Mouse (Mus musculus) hindbrain, embryonic 12.5 days (tissue): ENCODE data around the gene Hnrnph2. TPM values are rescaled to one million over a fixed set of nuclear protein-coding genes. Genes with fewer than 3 reads are reported as not detected.

Experiments
- ATAC-seq: fragments of 200-750 bp; cut with Nextera tagmentation; 2 replicates; pipeline ENCODE4 v1.8.0; 2017; ENCODE audit warnings: moderate TSS enrichment; ENCODE audit not compliant: low FRiP score
- H3K27ac ChIP-seq: fragments of 300-500 bp; sonication (generic); 2 replicates; pipeline ENCODE4 v1.5.1; 2016; ENCODE audit warnings: mild to moderate bottlenecking
- H3K27me3 ChIP-seq: fragments of 300-500 bp; sonication (generic); 2 replicates; pipeline ENCODE4 v1.6.1; 2016; ENCODE audit warnings: mild to moderate bottlenecking
- H3K36me3 ChIP-seq: fragments of 300-500 bp; sonication (generic); 2 replicates; pipeline ENCODE4 v1.6.1; 2016; ENCODE audit warnings: mild to moderate bottlenecking
- H3K4me1 ChIP-seq: fragments of 300-500 bp; sonication (generic); 2 replicates; pipeline ENCODE4 v1.6.1; 2016
- H3K4me2 ChIP-seq: fragments of 300-500 bp; sonication (generic); replicated peaks from 2 replicates; pipeline ENCODE4 v1.6.1; 2016; ENCODE audit warnings: mild to moderate bottlenecking
- H3K4me3 ChIP-seq: fragments of 300-500 bp; sonication (generic); 2 replicates; pipeline ENCODE4 v1.5.1; 2016; ENCODE audit warnings: mild to moderate bottlenecking
- H3K9ac ChIP-seq: fragments of 300-500 bp; sonication (generic); 2 replicates; pipeline ENCODE4 v1.6.1; 2016; ENCODE audit warnings: mild to moderate bottlenecking, moderate library complexity
- H3K9me3 ChIP-seq: fragments of 300-500 bp; sonication (generic); replicated peaks from 2 replicates; pipeline ENCODE4 v1.6.1; 2016; ENCODE audit warnings: mild to moderate bottlenecking
- WGBS: fragments of 180-500 bp; shearing (Covaris S2); methylation state at CpG from one replicate; pipeline ENCODE4 v1.1.7; 2016; 5-methylcytosine and 5-hydroxymethylcytosine counted together
- polyA plus RNA-seq: library from polyadenylated mRNA; unstranded; fragments of >200 nt; fragmentation: Nextera tagmentation; extraction: Ambion mirVana; gene quantifications from 2 replicates; pipeline ENCODE4 v1.2.1, GENCODE M21; 2016

Hnrnph2 gene
- polyA plus RNA-seq: 177 and 186 TPM in 2 replicates

- 21% methylated on average over 33 of the region's 33 CpGs for WGBS
- peak within 1 kb of the TSS; percentile 90 for H3K27ac ChIP-seq
- no peaks in the 10 kb centered on the region for H3K9me3 ChIP-seq
- no peaks in the 10 kb centered on the region for H3K36me3 ChIP-seq
- H3K9ac ChIP-seq: peak within 1 kb of the TSS; percentile 59
- peak within 1 kb of the TSS; percentile 55 for H3K4me2 ChIP-seq
- ATAC-seq: peak; percentile 98
- H3K4me1 ChIP-seq: peaks cover 3% of the 10 kb centered on the region; the same call in 1 of the 2 replicates
- H3K27me3 ChIP-seq: no peaks in the 10 kb centered on the region
- H3K4me3 ChIP-seq: peak within 1 kb of the TSS; percentile 49
Measured at GRCm38 (mm10) chrX:134600659-134601379, at the start of gene Hnrnph2, which contains the start of gene Gla. Gene Hnrnph2, plus strand, starts transcription at chrX:134601179. Gene Gla, minus strand, starts transcription at chrX:134601125.

- no peaks in the 10 kb centered on the region for H3K4me1 ChIP-seq
- no peak overlapping the region for H3K9ac ChIP-seq
- ATAC-seq: no peak
- H3K4me3 ChIP-seq: no peak overlapping the region
- H3K27ac ChIP-seq: no peak overlapping the region
- no peaks in the 10 kb centered on the region for H3K27me3 ChIP-seq
- no peaks in the 10 kb centered on the region for H3K36me3 ChIP-seq
- 84% methylated on average over 4 of the region's 4 CpGs for WGBS
- H3K4me2 ChIP-seq: no peak overlapping the region
- H3K9me3 ChIP-seq: no peaks in the 10 kb centered on the region
Measured at GRCm38 (mm10) chrX:134553326-134553725, 47.7 kb upstream of the Hnrnph2 start.

DNA sequence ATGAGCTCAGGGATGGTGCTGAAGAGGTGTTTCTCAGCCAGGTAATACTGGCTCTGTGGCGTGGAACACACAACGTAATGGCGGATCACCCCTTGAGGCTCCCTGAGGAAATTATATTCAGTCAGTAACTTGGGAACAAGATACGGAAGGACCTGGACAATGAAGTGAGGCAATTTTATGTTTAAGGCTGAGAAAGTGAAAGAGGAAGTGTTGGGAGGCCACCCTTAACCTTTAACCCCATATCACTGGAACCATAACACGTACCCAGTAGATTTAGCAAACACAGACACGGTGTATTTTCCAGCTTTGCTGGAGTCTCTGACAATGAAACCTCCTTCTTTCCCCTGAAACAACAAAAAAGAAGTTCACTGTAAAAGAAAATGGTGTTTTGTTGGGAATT is 46.6 kb upstream of the Hnrnph2 start:
- Histone ChIP-seq H3K4me3 (no peak overlapping the region), H3K36me3 (no peaks in the 10 kb centered on the region), H3K27me3 (no peaks in the 10 kb centered on the region), H3K9me3 (no peaks in the 10 kb centered on the region), H3K27ac (no peak overlapping the region), H3K4me1 (no peaks in the 10 kb centered on the region), H3K4me2 (no peak overlapping the region), H3K9ac (no peak overlapping the region)
- 78% methylated on average over 6 of the region's 6 CpGs for WGBS
- no peak for ATAC-seq

DNA sequence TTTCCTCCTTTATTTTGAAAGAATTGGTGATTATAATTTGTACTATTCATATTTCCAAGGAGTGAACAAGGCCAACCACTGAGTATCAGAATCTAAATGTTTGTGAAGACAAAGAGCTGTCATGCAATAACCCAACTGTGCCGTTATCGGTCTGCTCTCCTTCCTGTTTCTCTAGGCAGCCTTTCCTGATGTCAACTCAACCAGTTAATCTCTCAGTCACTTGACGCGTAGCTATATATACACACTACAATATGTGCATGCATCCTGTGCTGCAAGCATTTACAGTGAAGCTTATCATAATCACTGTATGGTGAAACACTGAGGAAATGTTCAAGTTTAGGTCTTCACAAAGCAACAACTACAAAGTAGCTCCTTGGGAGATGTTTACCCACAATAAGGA is 36.7 kb upstream of the Hnrnph2 start:
- H3K4me3 ChIP-seq: no peak overlapping the region
- no peaks in the 10 kb centered on the region for H3K4me1 ChIP-seq
- H3K9ac ChIP-seq: no peak overlapping the region
- no peaks in the 10 kb centered on the region for H3K27me3 ChIP-seq
- H3K36me3 ChIP-seq: no peaks in the 10 kb centered on the region
- no peak overlapping the region for H3K4me2 ChIP-seq
- H3K27ac ChIP-seq: no peak overlapping the region
- 89% methylated on average over 4 of the region's 4 CpGs for WGBS
- H3K9me3 ChIP-seq: no peaks in the 10 kb centered on the region
- ATAC-seq: no peak

DNA sequence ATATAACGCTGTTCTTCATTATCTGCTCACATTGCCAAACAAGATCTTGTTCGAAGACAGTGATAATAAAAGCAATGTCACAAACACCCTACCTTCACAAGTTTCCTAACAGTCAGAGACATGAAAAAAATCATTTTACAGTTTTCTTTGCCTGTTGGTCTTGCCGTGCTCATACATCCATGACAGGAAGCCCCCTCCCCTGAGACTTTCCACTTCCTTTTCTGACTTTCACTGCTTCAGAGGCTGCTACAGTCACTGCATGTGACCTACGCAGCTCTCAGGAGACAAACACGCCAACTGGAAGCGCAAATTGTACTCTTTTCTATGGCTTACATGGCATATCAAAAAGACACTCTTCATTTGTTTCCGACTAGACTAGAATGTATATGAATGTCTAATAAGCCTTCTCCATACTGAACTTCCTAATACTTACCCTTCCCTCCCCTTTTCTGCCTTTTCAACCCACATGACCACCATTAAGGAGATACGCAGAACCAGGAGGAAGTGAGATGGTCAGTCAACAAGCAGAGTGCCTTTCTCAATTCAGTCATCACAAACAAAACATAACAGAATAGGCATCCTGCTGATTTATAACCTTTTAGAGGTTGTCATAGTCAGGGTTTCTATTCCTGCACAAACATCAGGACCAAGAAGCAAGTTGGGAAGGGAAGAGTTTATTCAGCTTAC is 34.3 kb upstream of the Hnrnph2 start:
- WGBS: 83% methylated on average over 8 of the region's 8 CpGs
- H3K9ac ChIP-seq: no peak overlapping the region
- H3K4me1 ChIP-seq: no peaks in the 10 kb centered on the region
- H3K27ac ChIP-seq: no peak overlapping the region
- H3K4me3 ChIP-seq: no peak overlapping the region
- H3K36me3 ChIP-seq: no peaks in the 10 kb centered on the region
- H3K27me3 ChIP-seq: no peaks in the 10 kb centered on the region
- no peak overlapping the region for H3K4me2 ChIP-seq
- ATAC-seq: no peak
- no peaks in the 10 kb centered on the region for H3K9me3 ChIP-seq

- WGBS: 91% methylated on average over 4 of the region's 4 CpGs
- H3K27ac ChIP-seq: no peak overlapping the region
Measured at GRCm38 (mm10) chrX:134577896-134578295, 23.1 kb upstream of the Hnrnph2 start.

GRCm38 (mm10) chrX:134580528-134581305 is 20.3 kb upstream of the Hnrnph2 start:
- Histone ChIP-seq H3K36me3 (no peaks in the 10 kb centered on the region), H3K9ac (no peak overlapping the region), H3K9me3 (no peaks in the 10 kb centered on the region), H3K27me3 (no peaks in the 10 kb centered on the region), H3K4me2 (no peak overlapping the region), H3K4me1 (no peaks in the 10 kb centered on the region), H3K4me3 (no peak overlapping the region), H3K27ac (no peak overlapping the region)
- no peak for ATAC-seq
- 86% methylated on average over 14 of the region's 14 CpGs for WGBS

More at GRCm38 (mm10) chrX:134577896-134578295, 23.1 kb upstream of the Hnrnph2 start:
- Histone ChIP-seq H3K36me3 (no peaks in the 10 kb centered on the region), H3K27me3 (no peaks in the 10 kb centered on the region), H3K4me1 (no peaks in the 10 kb centered on the region), H3K9ac (no peak overlapping the region), H3K9me3 (no peaks in the 10 kb centered on the region), H3K4me2 (no peak overlapping the region), H3K4me3 (no peak overlapping the region)
- ATAC-seq: no peak

DNA sequence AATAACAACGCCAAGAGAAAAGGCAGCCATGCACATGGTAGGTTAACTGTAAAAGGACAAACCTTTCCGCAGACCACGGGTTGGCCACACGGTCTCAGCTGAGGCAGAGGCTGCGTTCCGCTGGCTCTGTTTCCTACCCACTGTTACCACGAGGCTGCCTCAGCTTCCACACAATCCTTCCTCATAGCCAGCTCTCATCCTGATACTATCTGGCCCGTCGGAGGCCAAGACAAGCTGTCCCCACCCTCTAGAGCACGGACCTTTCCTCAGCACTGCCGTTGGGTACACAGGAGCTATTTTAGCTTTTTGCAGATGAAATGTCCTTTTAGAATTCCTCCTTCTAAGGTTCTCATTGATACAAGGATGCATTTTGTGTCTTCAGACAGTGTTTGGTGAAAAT is 18.7 kb upstream of the Hnrnph2 start:
- no peak overlapping the region for H3K4me2 ChIP-seq
- 84% methylated on average over 11 of the region's 11 CpGs for WGBS
- no peak overlapping the region for H3K9ac ChIP-seq
- no peak overlapping the region for H3K27ac ChIP-seq
- ATAC-seq: no peak
- H3K36me3 ChIP-seq: no peaks in the 10 kb centered on the region
- H3K9me3 ChIP-seq: no peaks in the 10 kb centered on the region
- H3K4me1 ChIP-seq: 0 out of 2 replicates have a peak, but pooled peaks cover 5% of the 10 kb centered on the region
- H3K27me3 ChIP-seq: no peaks in the 10 kb centered on the region
- H3K4me3 ChIP-seq: no peak overlapping the region

DNA sequence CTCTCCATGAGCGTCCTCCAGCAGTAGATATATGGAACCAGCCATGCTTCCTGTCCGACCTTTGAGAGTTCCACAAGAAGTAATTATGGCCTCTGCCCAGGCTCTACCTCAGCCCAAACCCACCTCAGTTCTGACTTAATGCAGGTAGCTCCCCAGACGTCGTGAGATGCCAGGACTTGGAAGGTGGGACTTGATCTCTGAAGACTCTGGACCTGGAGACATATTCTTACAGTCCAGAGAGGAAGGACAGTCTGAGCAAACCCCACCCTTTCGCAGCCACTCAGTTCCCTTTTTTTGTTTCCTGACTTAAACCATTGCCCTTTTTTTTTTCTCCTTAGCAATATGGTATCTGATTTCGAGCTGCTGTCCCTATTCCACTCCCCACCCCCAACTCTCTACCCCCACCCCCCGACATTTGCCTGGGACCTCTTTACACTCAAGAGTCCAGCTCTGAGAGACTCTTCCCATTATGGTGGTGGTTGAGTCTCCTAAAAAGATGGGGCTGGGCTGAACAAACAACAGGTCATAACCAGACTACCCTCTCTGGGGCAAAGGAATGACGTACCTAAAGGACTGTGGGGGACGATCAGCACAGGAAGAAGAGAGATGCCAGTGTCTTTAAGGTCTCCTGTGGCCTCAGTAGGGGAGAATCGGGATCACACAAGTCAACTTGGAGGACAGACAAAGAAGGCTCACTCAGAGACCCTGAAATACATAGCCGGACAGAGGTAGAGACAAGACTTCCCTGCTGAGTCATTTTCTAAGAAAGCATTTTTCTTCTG is 17.9 kb upstream of the Hnrnph2 start, which contains the start of gene Btk:
TSS of gene Btk (minus strand) at position 683 of the 782 bp plus-strand sequence.
- Histone ChIP-seq H3K4me2 (no peak within 1 kb of the TSS), H3K4me1 (0 out of 2 replicates have a peak, but pooled peaks cover 5% of the 10 kb centered on the region), H3K4me3 (no peak within 1 kb of the TSS), H3K9me3 (no peaks in the 10 kb centered on the region), H3K36me3 (no peaks in the 10 kb centered on the region), H3K9ac (no peak within 1 kb of the TSS), H3K27me3 (no peaks in the 10 kb centered on the region), H3K27ac (no peak within 1 kb of the TSS)
- no peak for ATAC-seq
- 79% methylated on average over 11 of the region's 11 CpGs for WGBS

DNA sequence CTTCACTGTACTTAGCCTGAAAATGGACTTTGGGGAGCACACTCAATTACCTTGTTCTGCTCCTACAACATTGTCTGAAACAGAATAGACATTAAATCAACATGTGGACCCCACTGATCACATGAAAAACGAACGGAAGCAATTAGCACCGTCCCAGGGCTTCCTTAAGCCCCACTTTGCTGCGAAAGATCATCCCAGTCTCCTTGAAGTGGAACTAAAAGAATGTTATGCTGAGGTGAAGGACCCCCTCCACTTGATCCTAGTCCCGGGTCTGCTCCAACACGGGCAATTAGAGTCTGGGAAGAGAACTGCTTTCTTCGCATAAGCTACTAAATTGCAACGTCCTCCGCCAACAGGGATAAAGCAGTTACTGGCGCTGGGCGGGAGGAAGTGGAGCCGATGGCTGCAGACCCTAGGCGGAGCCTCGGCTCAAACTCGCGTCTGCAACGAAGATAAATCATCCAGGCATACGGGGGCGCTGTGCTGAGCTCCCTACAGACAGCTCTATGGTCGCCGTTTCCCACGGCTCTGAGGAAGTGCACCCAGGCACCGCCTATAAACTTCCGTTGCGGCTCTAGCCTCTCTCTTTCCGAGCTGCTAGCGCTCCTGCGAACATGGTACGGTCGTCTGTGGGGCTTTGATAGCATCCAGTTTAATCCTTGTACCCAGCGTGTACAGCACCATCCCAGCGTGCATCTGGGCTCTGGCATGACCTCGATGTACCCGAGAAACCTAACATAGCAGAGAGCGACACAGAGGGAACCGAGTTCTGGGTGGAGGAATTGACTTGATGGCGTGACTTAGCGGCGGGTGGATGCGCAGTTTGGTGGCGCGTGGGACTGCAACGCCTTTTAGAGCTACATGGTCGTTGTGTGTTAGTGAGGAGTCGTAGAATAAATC is 15.6 kb upstream of the Hnrnph2 start, which contains the start of gene Rpl36a:
TSS of gene Rpl36a (plus strand) at position 552 of the 900 bp plus-strand sequence.
- H3K4me1 ChIP-seq: 0 out of 2 replicates have a peak, but pooled peaks cover 5% of the 10 kb centered on the region
- 23% methylated on average over 45 of the region's 45 CpGs for WGBS
- H3K4me3 ChIP-seq: peak within 1 kb of the TSS; percentile 47
- H3K9ac ChIP-seq: peak within 1 kb of the TSS; percentile 77
- H3K27ac ChIP-seq: peak within 1 kb of the TSS; percentile 90
- ATAC-seq: peak; percentile 96
- peaks cover 7% of the 10 kb centered on the region; the same call in 1 of the 2 replicates for H3K36me3 ChIP-seq
- peak within 1 kb of the TSS; percentile 58 for H3K4me2 ChIP-seq
- no peaks in the 10 kb centered on the region for H3K27me3 ChIP-seq
- H3K9me3 ChIP-seq: no peaks in the 10 kb centered on the region

GRCm38 (mm10) chrX:134586447-134586846 is 14.5 kb upstream of the Hnrnph2 start:
- Histone ChIP-seq H3K9ac (peak overlapping the region; percentile 77), H3K36me3 (peaks cover 7% of the 10 kb centered on the region; the same call in 1 of the 2 replicates), H3K27ac (no peak overlapping the region), H3K9me3 (no peaks in the 10 kb centered on the region), H3K4me2 (peak overlapping the region; percentile 58), H3K4me3 (peak overlapping the region; percentile 47), H3K27me3 (no peaks in the 10 kb centered on the region), H3K4me1 (0 out of 2 replicates have a peak, but pooled peaks cover 5% of the 10 kb centered on the region)
- no peak for ATAC-seq
- WGBS: 40% methylated on average over 8 of the region's 8 CpGs
